ENCODE assay signal across 24 mouse cellular contexts in the genomic region with DNA sequence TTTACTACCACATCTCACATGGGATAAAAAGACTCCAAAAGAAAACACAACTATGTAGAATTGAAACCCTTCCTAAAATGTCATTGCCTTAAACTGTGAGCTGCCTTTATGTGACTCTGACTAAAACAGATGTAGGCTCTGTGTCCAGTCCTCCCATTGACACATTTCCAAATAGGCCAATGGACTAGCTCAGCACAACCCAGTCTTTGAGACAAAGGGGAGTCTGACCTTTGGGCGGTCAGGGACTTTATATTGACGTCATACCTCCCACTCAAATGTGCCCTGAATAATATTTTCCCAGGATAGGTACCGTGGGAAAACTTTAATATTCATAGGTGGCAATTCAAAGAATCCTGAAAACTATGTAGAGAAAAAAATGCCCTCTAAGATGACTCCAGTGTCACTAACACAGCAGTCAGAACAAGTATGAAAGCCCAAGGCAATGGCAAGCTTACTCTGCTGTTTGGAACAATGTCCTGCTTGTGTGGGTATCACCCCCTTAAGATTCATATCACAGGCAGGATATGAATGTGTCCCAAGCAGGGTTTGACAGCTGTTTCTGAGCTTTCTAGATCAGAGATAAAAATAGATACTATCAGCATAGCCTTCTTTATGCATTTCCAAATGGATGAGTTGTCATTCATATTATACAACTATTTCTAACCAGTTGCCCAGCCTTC.
DNase-seq lines count a peak whose midpoint lies in the region; ATAC-seq and TF ChIP-seq lines count a peak whose summit lies in the region.
"Had no signal": no experiment of that assay in that cellular context is flagged by ENCODE, and none has a peak within 500 bp of the region (broad histone marks: within the 10 kb centered on the region; RNA-seq: fewer than 3 reads in every experiment).

No protein-coding gene starts in this region.

- peak; percentile 37; the same call in 1 of the 2 replicates for ATAC-seq in embryonic facial prominence, embryonic 14.5 days (ENCODE audit: low read depth)
- no peak; the same call in 1 of the 2 replicates for ATAC-seq in lung, postnatal 0 days
- peak; percentile 40 for ATAC-seq in midbrain, embryonic 14.5 days (ENCODE audit: low FRiP score, low TSS enrichment)
- no peak for ATAC-seq in midbrain, postnatal 0 days (ENCODE audit: low FRiP score)
- ATAC-seq: forebrain, embryonic 15.5 days; hindbrain, embryonic 16.5 days; Patski had no signal

- no peak overlapping the region for H3K27ac ChIP-seq in embryonic facial prominence, embryonic 14.5 days (replicated peaks; ENCODE audit: low read depth, low read length)
- H3K27ac ChIP-seq in embryonic facial prominence, embryonic 10.5 days (replicated peaks), result no peak overlapping the region
- no peak overlapping the region for H3K27ac ChIP-seq in lung, postnatal 0 days (ENCODE audit: low read length)
- no peak overlapping the region for H3K27ac ChIP-seq in midbrain, embryonic 14.5 days (replicated peaks; ENCODE audit: low read depth, low read length)
- no peak overlapping the region for H3K27ac ChIP-seq in midbrain, postnatal 0 days (ENCODE audit: low read depth, low read length)
- H3K27ac ChIP-seq: embryonic facial prominence, embryonic 12.5 days; forebrain, embryonic 12.5 days; forebrain, embryonic 15.5 days; heart, adult 2 months; heart, embryonic 10.5 days; heart, embryonic 13.5 days; hindbrain, embryonic 13.5 days had no signal

- DNase-seq in embryonic facial prominence, embryonic 14.5 days (ENCODE audit: low spot score), result peak; percentile 42
- DNase-seq in embryonic facial prominence, embryonic 10.5 days (ENCODE audit: low spot score), result no peak
- DNase-seq in lung, postnatal 0 days (ENCODE audit: low spot score), result peak; percentile 25
- DNase-seq in lung, adult 18-20 months, result no peak
- no peak for DNase-seq in midbrain, embryonic 14.5 days
- no peak for DNase-seq in midbrain, postnatal 0 days (ENCODE audit: low spot score)
- DNase-seq: adrenal gland, postnatal 10 days; adrenal gland, postnatal 36 days; cerebellum, adult 18-20 months; cerebellum, adult 9-10 months; cerebellum, postnatal 14 days; gastrocnemius, postnatal 25 days; heart, adult 2 months; heart, postnatal 14 days; heart, postnatal 4 days had no signal

- H3K4me2 ChIP-seq in embryonic facial prominence, embryonic 14.5 days (ENCODE audit: low read depth, low read length), result no peak overlapping the region
- no peak overlapping the region for H3K4me2 ChIP-seq in lung, postnatal 0 days (replicated peaks; ENCODE audit: low read depth, low read length)
- no peak overlapping the region for H3K4me2 ChIP-seq in midbrain, embryonic 14.5 days (ENCODE audit: low read length)
- H3K4me2 ChIP-seq in midbrain, postnatal 0 days (ENCODE audit: low read depth, low read length, poor library complexity, severe bottlenecking), result no peak overlapping the region
- H3K4me2 ChIP-seq: embryonic facial prominence, embryonic 12.5 days; forebrain, embryonic 12.5 days; forebrain, embryonic 15.5 days; heart, embryonic 13.5 days; hindbrain, embryonic 13.5 days had no signal

- TF ChIP-seq CTCF in lung, postnatal 0 days (IDR thresholded peaks at IDR 0.05), result no peak
- TF ChIP-seq CTCF in midbrain, postnatal 0 days (IDR thresholded peaks at IDR 0.05), result no peak

- H3K9me3 ChIP-seq in embryonic facial prominence, embryonic 14.5 days (ENCODE audit: control insufficient read depth, low read length), result no peaks in the 10 kb centered on the region
- H3K9me3 ChIP-seq in embryonic facial prominence, embryonic 10.5 days, result no peaks in the 10 kb centered on the region
- no peaks in the 10 kb centered on the region for H3K9me3 ChIP-seq in lung, postnatal 0 days (ENCODE audit: low read length)
- no peaks in the 10 kb centered on the region for H3K9me3 ChIP-seq in midbrain, embryonic 14.5 days (ENCODE audit: control insufficient read depth, low read length)
- H3K9me3 ChIP-seq in midbrain, postnatal 0 days (ENCODE audit: low read length), result no peaks in the 10 kb centered on the region
- H3K9me3 ChIP-seq: embryonic facial prominence, embryonic 12.5 days; forebrain, embryonic 12.5 days; forebrain, embryonic 15.5 days; heart, embryonic 10.5 days; heart, embryonic 13.5 days; hindbrain, embryonic 13.5 days had no signal

- no peak overlapping the region for H3K4me3 ChIP-seq in embryonic facial prominence, embryonic 14.5 days (ENCODE audit: low read depth, low read length)
- no peak overlapping the region for H3K4me3 ChIP-seq in embryonic facial prominence, embryonic 10.5 days
- H3K4me3 ChIP-seq in lung, postnatal 0 days (ENCODE audit: low read depth, low read length), result no peak overlapping the region
- no peak overlapping the region for H3K4me3 ChIP-seq in midbrain, embryonic 14.5 days (replicated peaks; ENCODE audit: low read depth, low read length)
- H3K4me3 ChIP-seq in midbrain, postnatal 0 days (ENCODE audit: low read depth, low read length), result no peak overlapping the region
- H3K4me3 ChIP-seq: embryonic facial prominence, embryonic 12.5 days; erythroblast, embryonic 14.5 days; forebrain, embryonic 12.5 days; forebrain, embryonic 15.5 days; heart, adult 2 months; heart, embryonic 10.5 days; heart, embryonic 13.5 days; hindbrain, embryonic 13.5 days had no signal

- 65% methylated on average over 3 of the region's 3 CpGs for WGBS in embryonic facial prominence, embryonic 14.5 days
- 70% methylated on average over 3 of the region's 3 CpGs for WGBS in embryonic facial prominence, embryonic 10.5 days
- 81% methylated on average over 3 of the region's 3 CpGs for WGBS in lung, postnatal 0 days
- WGBS in midbrain, embryonic 14.5 days, result 41% methylated on average over 3 of the region's 3 CpGs
- WGBS in midbrain, postnatal 0 days, result 51% methylated on average over 3 of the region's 3 CpGs

- no peaks in the 10 kb centered on the region for H3K36me3 ChIP-seq in embryonic facial prominence, embryonic 14.5 days (ENCODE audit: control insufficient read depth, insufficient read depth, low read length)
- no peaks in the 10 kb centered on the region for H3K36me3 ChIP-seq in embryonic facial prominence, embryonic 10.5 days (replicated peaks)
- no peaks in the 10 kb centered on the region for H3K36me3 ChIP-seq in lung, postnatal 0 days (ENCODE audit: insufficient read depth, low read length)
- H3K36me3 ChIP-seq in midbrain, embryonic 14.5 days (ENCODE audit: control insufficient read depth, insufficient read depth, low read length), result no peaks in the 10 kb centered on the region
- H3K36me3 ChIP-seq in midbrain, postnatal 0 days (ENCODE audit: insufficient read depth, low read length), result no peaks in the 10 kb centered on the region
- H3K36me3 ChIP-seq: embryonic facial prominence, embryonic 12.5 days; forebrain, embryonic 12.5 days; forebrain, embryonic 15.5 days; heart, embryonic 10.5 days; heart, embryonic 13.5 days; hindbrain, embryonic 13.5 days had no signal

- no peaks in the 10 kb centered on the region for H3K4me1 ChIP-seq in embryonic facial prominence, embryonic 14.5 days (ENCODE audit: control insufficient read depth, insufficient read depth, low read length)
- no peaks in the 10 kb centered on the region for H3K4me1 ChIP-seq in embryonic facial prominence, embryonic 10.5 days
- H3K4me1 ChIP-seq in lung, postnatal 0 days (ENCODE audit: insufficient read depth, low read depth, low read length), result no peaks in the 10 kb centered on the region
- H3K4me1 ChIP-seq in midbrain, embryonic 14.5 days (ENCODE audit: control insufficient read depth, insufficient read depth, low read length), result no peaks in the 10 kb centered on the region
- no peaks in the 10 kb centered on the region for H3K4me1 ChIP-seq in midbrain, postnatal 0 days (ENCODE audit: insufficient read depth, low read length)
- H3K4me1 ChIP-seq: embryonic facial prominence, embryonic 12.5 days; forebrain, embryonic 12.5 days; forebrain, embryonic 15.5 days; heart, embryonic 10.5 days; heart, embryonic 13.5 days had no signal

- H3K27me3 ChIP-seq in embryonic facial prominence, embryonic 14.5 days (replicated peaks; ENCODE audit: control insufficient read depth, insufficient read depth, low read length), result no peaks in the 10 kb centered on the region
- H3K27me3 ChIP-seq in embryonic facial prominence, embryonic 10.5 days (replicated peaks; ENCODE audit: low read depth, poor library complexity, severe bottlenecking), result no peaks in the 10 kb centered on the region
- H3K27me3 ChIP-seq in lung, postnatal 0 days (replicated peaks; ENCODE audit: insufficient read depth, low read length), result no peaks in the 10 kb centered on the region
- no peaks in the 10 kb centered on the region for H3K27me3 ChIP-seq in midbrain, embryonic 14.5 days (ENCODE audit: control insufficient read depth, insufficient read depth, low read length)
- no peaks in the 10 kb centered on the region for H3K27me3 ChIP-seq in midbrain, postnatal 0 days (ENCODE audit: insufficient read depth, low read length)
- H3K27me3 ChIP-seq: embryonic facial prominence, embryonic 12.5 days; forebrain, embryonic 12.5 days; forebrain, embryonic 15.5 days; heart, embryonic 13.5 days; hindbrain, embryonic 13.5 days had no signal

- no peak for TF ChIP-seq EP300 in lung, postnatal 0 days (IDR thresholded peaks at IDR 0.05)

- no peak overlapping the region for H3K9ac ChIP-seq in embryonic facial prominence, embryonic 14.5 days (ENCODE audit: low read depth, low read length)
- H3K9ac ChIP-seq in lung, postnatal 0 days (replicated peaks; ENCODE audit: low read depth), result no peak overlapping the region
- no peak overlapping the region for H3K9ac ChIP-seq in midbrain, embryonic 14.5 days (replicated peaks; ENCODE audit: low read length)
- no peak overlapping the region for H3K9ac ChIP-seq in midbrain, postnatal 0 days (replicated peaks; ENCODE audit: low read length, poor library complexity, severe bottlenecking)
- H3K9ac ChIP-seq: embryonic facial prominence, embryonic 12.5 days; forebrain, embryonic 12.5 days; forebrain, embryonic 15.5 days; heart, embryonic 13.5 days; hindbrain, embryonic 13.5 days had no signal

Comparison
In these comparisons a context has a peak if more than half of its experiments do, and no peak if none do; other contexts are left out.
1. ATAC-seq: peak in embryonic facial prominence, embryonic 14.5 days (single experiment) and midbrain, embryonic 14.5 days (single experiment); none in lung, postnatal 0 days (single experiment) and midbrain, postnatal 0 days (single experiment).
2. DNase-seq: peak in embryonic facial prominence, embryonic 14.5 days (single experiment) and lung, postnatal 0 days (single experiment); none in embryonic facial prominence, embryonic 10.5 days (single experiment), lung, adult 18-20 months (0 of 2), midbrain, embryonic 14.5 days (single experiment) and midbrain, postnatal 0 days (single experiment).